Mouse (Mus musculus): ENCODE data around the gene Gars. TPM values are rescaled to one million over a fixed set of nuclear protein-coding genes. Genes with fewer than 3 reads are reported as not detected.

Gars gene
- polyA plus RNA-seq, 1 experiment from 2014 or later = 142 TPM

GRCm38 (mm10) chr6:55002438-55002837 is 35.4 kb upstream of the Gars start:
- Histone ChIP-seq H3K27me3 (replicated peaks; ENCODE audit: control insufficient read depth, insufficient read depth, low read length) (no peaks in the 10 kb centered on the region), H3K9me3 (ENCODE audit: control insufficient read depth, low read length) (no peaks in the 10 kb centered on the region), H3K4me2 (ENCODE audit: low read depth, low read length) (no peak overlapping the region), H3K4me1 (ENCODE audit: control insufficient read depth, insufficient read depth, low read length) (no peaks in the 10 kb centered on the region), H3K27ac (replicated peaks; ENCODE audit: low read depth, low read length) (no peak overlapping the region), H3K9ac (ENCODE audit: low read depth, low read length) (no peak overlapping the region), H3K36me3 (ENCODE audit: control insufficient read depth, insufficient read depth, low read length) (no peaks in the 10 kb centered on the region), H3K4me3 (ENCODE audit: low read depth, low read length) (no peak overlapping the region)
- no peak for DNase-seq (ENCODE audit: low spot score)
- 55% methylated on average over 4 of the region's 4 CpGs for WGBS
- ATAC-seq (ENCODE audit: low read depth) = no peak

GRCm38 (mm10) chr6:55003559-55003958 is 34.2 kb upstream of the Gars start:
- H3K27me3 ChIP-seq (replicated peaks; ENCODE audit: control insufficient read depth, insufficient read depth, low read length) = no peaks in the 10 kb centered on the region
- H3K4me2 ChIP-seq (ENCODE audit: low read depth, low read length) = no peak overlapping the region
- H3K27ac ChIP-seq (replicated peaks; ENCODE audit: low read depth, low read length) = no peak overlapping the region
- no peak for ATAC-seq (ENCODE audit: low read depth)
- no peaks in the 10 kb centered on the region for H3K9me3 ChIP-seq (ENCODE audit: control insufficient read depth, low read length)
- WGBS = 65% methylated on average over 4 of the region's 4 CpGs
- DNase-seq (ENCODE audit: low spot score) = no peak
- H3K36me3 ChIP-seq (ENCODE audit: control insufficient read depth, insufficient read depth, low read length) = no peaks in the 10 kb centered on the region
- no peak overlapping the region for H3K9ac ChIP-seq (ENCODE audit: low read depth, low read length)
- no peak overlapping the region for H3K4me3 ChIP-seq (ENCODE audit: low read depth, low read length)
- no peaks in the 10 kb centered on the region for H3K4me1 ChIP-seq (ENCODE audit: control insufficient read depth, insufficient read depth, low read length)

- DNase-seq (ENCODE audit: low spot score) (no peak), ATAC-seq (ENCODE audit: low read depth) (no peak)
- no peak overlapping the region for H3K9ac ChIP-seq (ENCODE audit: low read depth, low read length)
- no peak overlapping the region for H3K27ac ChIP-seq (replicated peaks; ENCODE audit: low read depth, low read length)
- no peak overlapping the region for H3K4me2 ChIP-seq (ENCODE audit: low read depth, low read length)
- no peaks in the 10 kb centered on the region for H3K27me3 ChIP-seq (replicated peaks; ENCODE audit: control insufficient read depth, insufficient read depth, low read length)
- no peak overlapping the region for H3K4me3 ChIP-seq (ENCODE audit: low read depth, low read length)
- no peaks in the 10 kb centered on the region for H3K36me3 ChIP-seq (ENCODE audit: control insufficient read depth, insufficient read depth, low read length)
- no peaks in the 10 kb centered on the region for H3K9me3 ChIP-seq (ENCODE audit: control insufficient read depth, low read length)
- H3K4me1 ChIP-seq (ENCODE audit: control insufficient read depth, insufficient read depth, low read length) = no peaks in the 10 kb centered on the region
- 83% methylated on average over 8 of the region's 8 CpGs for WGBS
Measured at GRCm38 (mm10) chr6:55008401-55008800, 29.4 kb upstream of the Gars start.

- peak; percentile 75; the same call in 1 of the 2 replicates for ATAC-seq (ENCODE audit: low read depth)
Measured at GRCm38 (mm10) chr6:55009391-55010230, 28.2 kb upstream of the Gars start.

GRCm38 (mm10) chr6:55010330-55011091 is 27.3 kb upstream of the Gars start:
- Histone ChIP-seq H3K4me2 (ENCODE audit: low read depth, low read length) (no peak overlapping the region), H3K27ac (replicated peaks; ENCODE audit: low read depth, low read length) (0 out of 2 replicates have a peak overlapping the region, but pooled peaks have one; percentile 36), H3K36me3 (ENCODE audit: control insufficient read depth, insufficient read depth, low read length) (no peaks in the 10 kb centered on the region), H3K9me3 (ENCODE audit: control insufficient read depth, low read length) (no peaks in the 10 kb centered on the region), H3K9ac (ENCODE audit: low read depth, low read length) (no peak overlapping the region), H3K4me3 (ENCODE audit: low read depth, low read length) (no peak overlapping the region), H3K4me1 (ENCODE audit: control insufficient read depth, insufficient read depth, low read length) (no peaks in the 10 kb centered on the region), H3K27me3 (replicated peaks; ENCODE audit: control insufficient read depth, insufficient read depth, low read length) (no peaks in the 10 kb centered on the region)
- 80% methylated on average over 3 of the region's 4 CpGs for WGBS
- DNase-seq (ENCODE audit: low spot score) (no peak), ATAC-seq (ENCODE audit: low read depth) (no peak)

More at GRCm38 (mm10) chr6:55009391-55010230, 28.2 kb upstream of the Gars start:
- peak overlapping the region; percentile 7; the same call in 1 of the 2 replicates for H3K4me3 ChIP-seq (ENCODE audit: low read depth, low read length)
- 21% methylated on average over 15 of the region's 16 CpGs for WGBS
- no peaks in the 10 kb centered on the region for H3K36me3 ChIP-seq (ENCODE audit: control insufficient read depth, insufficient read depth, low read length)
- H3K4me2 ChIP-seq (ENCODE audit: low read depth, low read length) = peak overlapping the region; percentile 27
- H3K9me3 ChIP-seq (ENCODE audit: control insufficient read depth, low read length) = no peaks in the 10 kb centered on the region
- H3K27ac ChIP-seq (replicated peaks; ENCODE audit: low read depth, low read length) = peak overlapping the region; percentile 58
- DNase-seq (ENCODE audit: low spot score) = peak; percentile 62
- no peaks in the 10 kb centered on the region for H3K4me1 ChIP-seq (ENCODE audit: control insufficient read depth, insufficient read depth, low read length)
- H3K9ac ChIP-seq (ENCODE audit: low read depth, low read length) = peak overlapping the region; percentile 2; the same call in 1 of the 2 replicates
- H3K27me3 ChIP-seq (replicated peaks; ENCODE audit: control insufficient read depth, insufficient read depth, low read length) = no peaks in the 10 kb centered on the region

GRCm38 (mm10) chr6:55012516-55012915 is 25.3 kb upstream of the Gars start:
- Histone ChIP-seq H3K4me3 (ENCODE audit: low read depth, low read length) (no peak overlapping the region), H3K9me3 (ENCODE audit: control insufficient read depth, low read length) (no peaks in the 10 kb centered on the region), H3K9ac (ENCODE audit: low read depth, low read length) (no peak overlapping the region), H3K27me3 (replicated peaks; ENCODE audit: control insufficient read depth, insufficient read depth, low read length) (no peaks in the 10 kb centered on the region), H3K27ac (replicated peaks; ENCODE audit: low read depth, low read length) (no peak overlapping the region), H3K4me2 (ENCODE audit: low read depth, low read length) (no peak overlapping the region), H3K4me1 (ENCODE audit: control insufficient read depth, insufficient read depth, low read length) (no peaks in the 10 kb centered on the region), H3K36me3 (ENCODE audit: control insufficient read depth, insufficient read depth, low read length) (no peaks in the 10 kb centered on the region)
- ATAC-seq (ENCODE audit: low read depth) = no peak
- WGBS = 62% methylated on average over 7 of the region's 7 CpGs
- no peak for DNase-seq (ENCODE audit: low spot score)

GRCm38 (mm10) chr6:55014184-55014583 is 23.6 kb upstream of the Gars start:
- Histone ChIP-seq H3K36me3 (ENCODE audit: control insufficient read depth, insufficient read depth, low read length) (no peaks in the 10 kb centered on the region), H3K9me3 (ENCODE audit: control insufficient read depth, low read length) (no peaks in the 10 kb centered on the region), H3K27me3 (replicated peaks; ENCODE audit: control insufficient read depth, insufficient read depth, low read length) (no peaks in the 10 kb centered on the region), H3K9ac (ENCODE audit: low read depth, low read length) (no peak overlapping the region), H3K27ac (replicated peaks; ENCODE audit: low read depth, low read length) (no peak overlapping the region), H3K4me3 (ENCODE audit: low read depth, low read length) (no peak overlapping the region), H3K4me2 (ENCODE audit: low read depth, low read length) (no peak overlapping the region), H3K4me1 (ENCODE audit: control insufficient read depth, insufficient read depth, low read length) (no peaks in the 10 kb centered on the region)
- WGBS = 86% methylated on average over 3 of the region's 3 CpGs
- no peak for ATAC-seq (ENCODE audit: low read depth)
- no peak for DNase-seq (ENCODE audit: low spot score)

GRCm38 (mm10) chr6:55016236-55016635 is 21.6 kb upstream of the Gars start:
- Histone ChIP-seq H3K27me3 (replicated peaks; ENCODE audit: control insufficient read depth, insufficient read depth, low read length) (no peaks in the 10 kb centered on the region), H3K4me3 (ENCODE audit: low read depth, low read length) (no peak overlapping the region), H3K9ac (ENCODE audit: low read depth, low read length) (no peak overlapping the region), H3K4me1 (ENCODE audit: control insufficient read depth, insufficient read depth, low read length) (no peaks in the 10 kb centered on the region), H3K36me3 (ENCODE audit: control insufficient read depth, insufficient read depth, low read length) (no peaks in the 10 kb centered on the region), H3K27ac (replicated peaks; ENCODE audit: low read depth, low read length) (no peak overlapping the region), H3K4me2 (ENCODE audit: low read depth, low read length) (no peak overlapping the region), H3K9me3 (ENCODE audit: control insufficient read depth, low read length) (no peaks in the 10 kb centered on the region)
- DNase-seq (ENCODE audit: low spot score) (peak; percentile 79), ATAC-seq (ENCODE audit: low read depth) (peak; percentile 55; the same call in 1 of the 2 replicates)
- 17% methylated on average over 5 of the region's 5 CpGs for WGBS
